Mouse (Mus musculus) neural tube, embryonic 13.5 days (tissue): ENCODE measurements around the gene Rai2. TPM values are rescaled to one million over a fixed set of nuclear protein-coding genes. Genes with fewer than 3 reads are reported as not detected.
A peak's percentile ranks its signal among the peaks of the same experiment; 100 is the strongest.

Source experiments
- ATAC-seq: fragments of 200-750 bp; cut with Nextera tagmentation; 2 replicates; pipeline ENCODE4 v1.8.0; 2017; ENCODE audit warnings: low read depth, mild to moderate bottlenecking, moderate TSS enrichment, moderate library complexity
- H3K27ac ChIP-seq: fragments of 300-500 bp; sonication (generic); replicated peaks from 2 replicates; pipeline ENCODE4 v1.5.1; 2015; ENCODE audit warnings: moderate library complexity, mild to moderate bottlenecking, inconsistent platforms
- H3K27me3 ChIP-seq: fragments of 300-500 bp; sonication (generic); 2 replicates; pipeline ENCODE4 v1.6.1; 2015; ENCODE audit warnings: mild to moderate bottlenecking, inconsistent platforms
- H3K36me3 ChIP-seq: fragments of 300-500 bp; sonication (generic); 2 replicates; pipeline ENCODE4 v1.6.1; 2015; ENCODE audit warnings: mild to moderate bottlenecking, inconsistent platforms
- H3K4me1 ChIP-seq: fragments of 300-500 bp; sonication (generic); replicated peaks from 2 replicates; pipeline ENCODE4 v1.6.1; 2015; ENCODE audit warnings: inconsistent platforms
- H3K4me2 ChIP-seq: fragments of 300-500 bp; sonication (generic); 2 replicates; pipeline ENCODE4 v1.6.1; 2015; ENCODE audit warnings: inconsistent platforms, mild to moderate bottlenecking, moderate library complexity
- H3K4me3 ChIP-seq: fragments of 300-500 bp; sonication (generic); 2 replicates; pipeline ENCODE4 v1.5.1; 2015; ENCODE audit warnings: mild to moderate bottlenecking, inconsistent platforms
- H3K9ac ChIP-seq: fragments of 300-500 bp; sonication (generic); 2 replicates; pipeline ENCODE4 v1.6.1; 2015; ENCODE audit warnings: moderate library complexity, mild to moderate bottlenecking, inconsistent platforms
- H3K9me3 ChIP-seq: fragments of 300-500 bp; sonication (generic); 2 replicates; pipeline ENCODE4 v1.6.1; 2016; ENCODE audit warnings: inconsistent platforms
- WGBS: fragments of 180-500 bp; shearing (Covaris S2); methylation state at CpG from one replicate; pipeline ENCODE4 v1.1.7; 2015; 5-methylcytosine and 5-hydroxymethylcytosine counted together
- polyA plus RNA-seq: library from polyadenylated mRNA; unstranded; fragments of >200 nt; fragmentation: Nextera tagmentation; extraction: Ambion mirVana; gene quantifications from 2 replicates; pipeline ENCODE4 v1.2.1, GENCODE M21; 2015

The Rai2 gene
- 18.7 and 21.9 TPM in 2 replicates for polyA plus RNA-seq

- peak within 1 kb of the TSS; percentile 62 for H3K4me3 ChIP-seq
- ATAC-seq, result peak; percentile 81
- WGBS, result 21% methylated on average over 49 of the region's 79 CpGs
- peak within 1 kb of the TSS; percentile 90 for H3K27ac ChIP-seq
- peaks cover 64% of the 10 kb centered on the region for H3K27me3 ChIP-seq
- peaks cover 31% of the 10 kb centered on the region for H3K4me1 ChIP-seq
- peak within 1 kb of the TSS; percentile 59 for H3K4me2 ChIP-seq
- H3K9me3 ChIP-seq, result no peaks in the 10 kb centered on the region
- H3K36me3 ChIP-seq, result no peaks in the 10 kb centered on the region
- peak within 1 kb of the TSS; percentile 89 for H3K9ac ChIP-seq
Measured at GRCm38 (mm10) chrX:161716865-161717763, at the start of gene Rai2. TSS of gene Rai2 (plus strand) at chrX:161717069.

GRCm38 (mm10) chrX:161689336-161689735 is 27.5 kb upstream of the Rai2 start:
- Histone ChIP-seq H3K27ac (no peak overlapping the region), H3K36me3 (no peaks in the 10 kb centered on the region), H3K9me3 (no peaks in the 10 kb centered on the region), H3K9ac (no peak overlapping the region), H3K4me2 (no peak overlapping the region), H3K27me3 (peaks cover 48% of the 10 kb centered on the region), H3K4me3 (no peak overlapping the region), H3K4me1 (no peaks in the 10 kb centered on the region)
- ATAC-seq, result no peak
- 72% methylated on average over 3 of the region's 3 CpGs for WGBS

- peaks cover 24% of the 10 kb centered on the region for H3K4me1 ChIP-seq
- H3K9ac ChIP-seq, result peak overlapping the region; percentile 89
- H3K4me2 ChIP-seq, result peak overlapping the region; percentile 59
- H3K27me3 ChIP-seq, result peaks cover 59% of the 10 kb centered on the region
- WGBS, result 24% methylated on average over 6 of the region's 9 CpGs
- peak overlapping the region; percentile 62 for H3K4me3 ChIP-seq
- no peaks in the 10 kb centered on the region for H3K9me3 ChIP-seq
- ATAC-seq, result peak; percentile 26; the same call in 1 of the 2 replicates
- peak overlapping the region; percentile 90; the same call in 1 of the 2 replicates for H3K27ac ChIP-seq
- H3K36me3 ChIP-seq, result no peaks in the 10 kb centered on the region
Measured at GRCm38 (mm10) chrX:161716503-161716864, 385 bp upstream of the Rai2 start.

GRCm38 (mm10) chrX:161717764-161718382 is 1.0 kb downstream of the Rai2 start:
- H3K9ac ChIP-seq, result peak overlapping the region; percentile 89
- H3K4me2 ChIP-seq, result peak overlapping the region; percentile 59
- H3K4me1 ChIP-seq, result peaks cover 37% of the 10 kb centered on the region
- H3K9me3 ChIP-seq, result no peaks in the 10 kb centered on the region
- peaks cover 68% of the 10 kb centered on the region for H3K27me3 ChIP-seq
- 19% methylated on average over 26 of the region's 26 CpGs for WGBS
- H3K36me3 ChIP-seq, result no peaks in the 10 kb centered on the region
- peak overlapping the region; percentile 62 for H3K4me3 ChIP-seq
- ATAC-seq, result peak; percentile 59
- H3K27ac ChIP-seq, result peak overlapping the region; percentile 90

GRCm38 (mm10) chrX:161718548-161718947 is 1.7 kb downstream of the Rai2 start:
- peak overlapping the region; percentile 62 for H3K4me3 ChIP-seq
- WGBS, result 26% methylated on average over 11 of the region's 11 CpGs
- no peaks in the 10 kb centered on the region for H3K36me3 ChIP-seq
- peaks cover 70% of the 10 kb centered on the region for H3K27me3 ChIP-seq
- no peak for ATAC-seq
- no peaks in the 10 kb centered on the region for H3K9me3 ChIP-seq
- H3K4me1 ChIP-seq, result peaks cover 44% of the 10 kb centered on the region
- peak overlapping the region; percentile 90 for H3K27ac ChIP-seq
- H3K9ac ChIP-seq, result peak overlapping the region; percentile 89
- peak overlapping the region; percentile 59 for H3K4me2 ChIP-seq

- no peak overlapping the region for H3K9ac ChIP-seq
- H3K9me3 ChIP-seq, result no peaks in the 10 kb centered on the region
- 0 out of 2 replicates have a peak overlapping the region, but pooled peaks have one; percentile 23 for H3K27ac ChIP-seq
- H3K36me3 ChIP-seq, result no peaks in the 10 kb centered on the region
- WGBS, result 56% methylated on average over 4 of the region's 4 CpGs
- no peak for ATAC-seq
- peak overlapping the region; percentile 59 for H3K4me2 ChIP-seq
- peaks cover 75% of the 10 kb centered on the region for H3K27me3 ChIP-seq
- H3K4me3 ChIP-seq, result no peak overlapping the region
- H3K4me1 ChIP-seq, result peaks cover 60% of the 10 kb centered on the region
Measured at GRCm38 (mm10) chrX:161721082-161721481, 4.2 kb downstream of the Rai2 start.

- H3K4me3 ChIP-seq, result no peak overlapping the region
- H3K9ac ChIP-seq, result peak overlapping the region; percentile 31; the same call in 1 of the 2 replicates
- no peaks in the 10 kb centered on the region for H3K36me3 ChIP-seq
- peaks cover 70% of the 10 kb centered on the region for H3K27me3 ChIP-seq
- H3K27ac ChIP-seq, result peak overlapping the region; percentile 65
- peaks cover 66% of the 10 kb centered on the region for H3K4me1 ChIP-seq
- no peaks in the 10 kb centered on the region for H3K9me3 ChIP-seq
- peak overlapping the region; percentile 43 for H3K4me2 ChIP-seq
- ATAC-seq, result peak; percentile 58
- WGBS, result 17% methylated on average over 9 of the region's 9 CpGs
Measured at GRCm38 (mm10) chrX:161723391-161723808, 6.5 kb downstream of the Rai2 start.

- peaks cover 49% of the 10 kb centered on the region for H3K4me1 ChIP-seq
- no peaks in the 10 kb centered on the region for H3K9me3 ChIP-seq
- H3K27ac ChIP-seq, result no peak overlapping the region
- ATAC-seq, result no peak
- no peak overlapping the region for H3K4me2 ChIP-seq
- no peak overlapping the region for H3K9ac ChIP-seq
- H3K36me3 ChIP-seq, result no peaks in the 10 kb centered on the region
- peaks cover 67% of the 10 kb centered on the region for H3K27me3 ChIP-seq
- no peak overlapping the region for H3K4me3 ChIP-seq
- 63% methylated on average over 1 of the region's 1 CpGs for WGBS
Measured at GRCm38 (mm10) chrX:161726257-161726656, 9.4 kb downstream of the Rai2 start.

- Histone ChIP-seq H3K4me1 (peaks cover 34% of the 10 kb centered on the region), H3K4me2 (no peak overlapping the region), H3K9ac (no peak overlapping the region), H3K9me3 (no peaks in the 10 kb centered on the region), H3K27me3 (peaks cover 60% of the 10 kb centered on the region), H3K36me3 (no peaks in the 10 kb centered on the region), H3K27ac (no peak overlapping the region), H3K4me3 (no peak overlapping the region)
- no peak for ATAC-seq
- 51% methylated on average over 4 of the region's 4 CpGs for WGBS
Measured at GRCm38 (mm10) chrX:161728507-161728906, 11.6 kb downstream of the Rai2 start.

- no peak overlapping the region for H3K4me3 ChIP-seq
- no peaks in the 10 kb centered on the region for H3K36me3 ChIP-seq
- H3K27ac ChIP-seq, result no peak overlapping the region
- peaks cover 69% of the 10 kb centered on the region for H3K27me3 ChIP-seq
- no peaks in the 10 kb centered on the region for H3K9me3 ChIP-seq
- H3K4me1 ChIP-seq, result peaks cover 41% of the 10 kb centered on the region
- ATAC-seq, result no peak
- no peak overlapping the region for H3K9ac ChIP-seq
- H3K4me2 ChIP-seq, result no peak overlapping the region
Measured at GRCm38 (mm10) chrX:161730026-161730425, 13.2 kb downstream of the Rai2 start.

GRCm38 (mm10) chrX:161731859-161732258 is 15.0 kb downstream of the Rai2 start:
- 74% methylated on average over 3 of the region's 3 CpGs for WGBS
- no peak for ATAC-seq
- no peak overlapping the region for H3K4me3 ChIP-seq
- H3K27me3 ChIP-seq, result peaks cover 63% of the 10 kb centered on the region
- no peak overlapping the region for H3K27ac ChIP-seq
- H3K4me1 ChIP-seq, result peaks cover 27% of the 10 kb centered on the region
- no peaks in the 10 kb centered on the region for H3K9me3 ChIP-seq
- no peak overlapping the region for H3K9ac ChIP-seq
- no peaks in the 10 kb centered on the region for H3K36me3 ChIP-seq
- no peak overlapping the region for H3K4me2 ChIP-seq

GRCm38 (mm10) chrX:161733581-161734309 is 16.9 kb downstream of the Rai2 start:
- Histone ChIP-seq H3K27ac (peak overlapping the region; percentile 28; the same call in 1 of the 2 replicates), H3K9ac (no peak overlapping the region), H3K36me3 (no peaks in the 10 kb centered on the region), H3K4me2 (no peak overlapping the region), H3K27me3 (peaks cover 73% of the 10 kb centered on the region), H3K9me3 (no peaks in the 10 kb centered on the region), H3K4me1 (peaks cover 23% of the 10 kb centered on the region), H3K4me3 (no peak overlapping the region)
- ATAC-seq, result no peak
- WGBS, result 66% methylated on average over 12 of the region's 12 CpGs
